Mouse (Mus musculus): ENCODE data around the gene Atp1b3. TPM values are rescaled to one million over a fixed set of nuclear protein-coding genes. Genes with fewer than 3 reads are reported as not detected.
"Not testable (repeated sequence)": the region's sequence is repeated elsewhere in the genome, so short reads cannot be mapped to it uniquely, and the experiment has no call there.

Gene Atp1b3
- 133 and 146 TPM in 2 replicates for polyA plus RNA-seq (2011; ENCODE audit: insufficient read depth, insufficient read length, low read depth, missing spikeins)

DNA sequence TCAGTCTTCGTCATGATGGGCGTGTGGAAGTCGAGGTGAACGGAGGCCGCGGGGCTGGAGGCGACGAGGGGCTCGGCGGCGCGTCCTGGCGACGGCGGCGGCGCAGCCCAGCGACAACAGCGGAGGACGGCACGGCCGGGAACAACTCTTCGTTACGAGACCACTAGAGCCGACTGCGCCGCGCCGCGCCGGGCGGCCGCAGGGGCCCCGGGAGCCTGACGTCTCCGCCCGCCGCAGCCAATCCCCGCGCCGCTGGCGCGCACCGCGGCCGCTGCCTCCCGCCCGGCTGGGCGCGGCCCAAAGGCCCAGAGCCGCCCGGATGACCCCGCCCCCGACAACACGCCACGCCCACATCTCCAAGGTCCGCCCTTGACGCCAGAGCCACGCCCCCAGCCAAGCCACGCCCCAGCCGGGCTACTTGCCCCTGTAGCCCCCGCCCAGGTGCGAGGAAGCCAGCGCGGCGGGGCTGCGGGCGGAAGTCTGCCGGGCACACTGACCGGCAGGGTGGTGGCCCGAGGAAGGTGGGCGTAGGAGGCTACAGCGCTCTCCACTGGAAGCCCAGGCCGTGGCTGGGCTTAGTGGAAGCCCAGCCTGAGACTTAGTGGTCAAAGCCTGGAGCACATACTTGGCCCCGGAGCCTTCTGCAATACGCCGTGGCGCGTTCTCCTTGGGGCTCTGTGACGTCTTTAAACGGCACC, at the start of gene Atp1b3:
Gene Atp1b3, minus strand, starts transcription at position 302 of the 698 bp plus-strand sequence.
- Histone ChIP-seq H3K27me3 (ENCODE audit: control insufficient read depth, insufficient read depth, low read length, poor library complexity, severe bottlenecking) (no peaks in the 10 kb centered on the region), H3K9ac (ENCODE audit: low read depth, poor library complexity, severe bottlenecking) (peak within 1 kb of the TSS; percentile 98), H3K9me3 (replicated peaks; ENCODE audit: control insufficient read depth, insufficient read depth, low read length, poor library complexity, severe bottlenecking) (no peaks in the 10 kb centered on the region), H3K36me3 (ENCODE audit: control insufficient read depth, insufficient read depth, low read length, poor library complexity, severe bottlenecking) (no peaks in the 10 kb centered on the region; the same call in 1 of the 2 replicates), H3K27ac (ENCODE audit: insufficient read depth, low read length) (peak within 1 kb of the TSS; percentile 74), H3K4me3 (ENCODE audit: low read depth, low read length) (peak within 1 kb of the TSS; percentile 95), H3K4me1 (ENCODE audit: control insufficient read depth, insufficient read depth, low read length) (peaks cover 1% of the 10 kb centered on the region)
- TF ChIP-seq EP300 (IDR thresholded peaks at IDR 0.05; ENCODE audit: insufficient read depth, low read depth, low read length) (no peak), POLR2A (IDR thresholded peaks at IDR 0.05; ENCODE audit: insufficient read depth, low read length) (peak; percentile 61)

DNA sequence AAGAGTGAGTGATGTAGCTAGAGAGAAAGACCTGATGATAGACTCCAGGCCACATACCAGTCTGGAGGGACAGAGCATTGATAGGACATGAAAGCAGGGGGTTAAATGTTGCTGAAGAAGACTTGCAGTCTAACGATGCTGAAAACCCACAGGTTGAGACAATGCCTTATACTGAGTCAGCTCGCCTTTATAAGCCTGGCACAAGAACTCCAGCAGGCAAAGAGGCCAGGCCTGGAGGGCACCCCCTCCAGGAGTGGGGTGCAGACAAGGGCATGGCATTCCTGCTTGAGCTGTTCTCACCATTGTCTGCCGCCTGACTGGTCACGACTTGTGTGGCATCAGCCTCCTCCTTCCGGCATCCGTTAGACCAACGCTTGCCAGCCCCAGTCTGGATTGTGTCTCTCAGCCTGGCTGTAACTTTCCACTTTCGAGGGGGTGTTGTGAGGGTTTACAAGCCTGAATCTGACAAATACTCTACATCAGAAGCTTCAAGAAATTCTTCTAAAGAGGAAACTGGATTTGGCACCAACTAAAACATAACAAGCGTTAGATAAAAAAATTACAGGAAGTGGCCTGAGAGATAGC, 48.7 kb upstream of the Atp1b3 start:
- TF ChIP-seq EP300 (IDR thresholded peaks at IDR 0.05; ENCODE audit: insufficient read depth, low read depth, low read length) (no peak), CTCF (IDR thresholded peaks at IDR 0.05; ENCODE audit: low read depth, low read length) (no peak), POLR2A (IDR thresholded peaks at IDR 0.05; ENCODE audit: insufficient read depth, low read length) (no peak)
- no peaks in the 10 kb centered on the region for H3K36me3 ChIP-seq (ENCODE audit: control insufficient read depth, insufficient read depth, low read length, poor library complexity, severe bottlenecking)

DNA sequence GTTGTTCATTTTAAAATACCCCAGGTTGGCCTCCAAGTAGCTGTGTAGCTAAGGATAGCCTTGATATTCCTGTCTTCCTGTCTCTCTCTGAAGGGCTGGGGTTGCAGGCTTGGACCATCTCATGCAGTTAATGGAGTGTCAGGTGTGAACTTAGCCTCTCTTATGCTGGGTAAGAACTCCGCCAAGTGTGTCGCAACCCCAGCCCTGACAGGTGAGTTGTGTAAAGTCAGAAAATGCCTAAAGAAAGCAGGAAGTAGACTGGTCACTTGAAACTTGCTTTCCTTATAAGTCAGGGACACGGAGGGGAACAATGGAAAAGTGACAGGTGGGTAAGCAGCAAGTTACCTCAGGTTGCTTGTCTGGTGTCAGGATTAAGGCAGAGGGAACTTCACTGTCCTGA, 40.1 kb upstream of the Atp1b3 start:
- Histone ChIP-seq H3K27me3 (ENCODE audit: control insufficient read depth, insufficient read depth, low read length, poor library complexity, severe bottlenecking) (no peaks in the 10 kb centered on the region), H3K27ac (ENCODE audit: insufficient read depth, low read length) (no peak overlapping the region), H3K4me1 (ENCODE audit: control insufficient read depth, insufficient read depth, low read length) (no peaks in the 10 kb centered on the region), H3K4me3 (ENCODE audit: low read depth, low read length) (no peak overlapping the region), H3K36me3 (ENCODE audit: control insufficient read depth, insufficient read depth, low read length, poor library complexity, severe bottlenecking) (no peaks in the 10 kb centered on the region), H3K9ac (ENCODE audit: low read depth, poor library complexity, severe bottlenecking) (no peak overlapping the region), H3K9me3 (replicated peaks; ENCODE audit: control insufficient read depth, insufficient read depth, low read length, poor library complexity, severe bottlenecking) (no peaks in the 10 kb centered on the region)
- TF ChIP-seq EP300 (IDR thresholded peaks at IDR 0.05; ENCODE audit: insufficient read depth, low read depth, low read length), result no peak
- no peak for TF ChIP-seq CTCF (IDR thresholded peaks at IDR 0.05; ENCODE audit: low read depth, low read length)
- no peak for TF ChIP-seq POLR2A (IDR thresholded peaks at IDR 0.05; ENCODE audit: insufficient read depth, low read length)

More for the DNA sequence above, 48.7 kb upstream of the Atp1b3 start:
- no peak overlapping the region for H3K27ac ChIP-seq (ENCODE audit: insufficient read depth, low read length)
- H3K4me1 ChIP-seq (ENCODE audit: control insufficient read depth, insufficient read depth, low read length), result peaks cover 4% of the 10 kb centered on the region
- no peak overlapping the region for H3K9ac ChIP-seq (ENCODE audit: low read depth, poor library complexity, severe bottlenecking)
- no peaks in the 10 kb centered on the region for H3K27me3 ChIP-seq (ENCODE audit: control insufficient read depth, insufficient read depth, low read length, poor library complexity, severe bottlenecking)
- H3K9me3 ChIP-seq (replicated peaks; ENCODE audit: control insufficient read depth, insufficient read depth, low read length, poor library complexity, severe bottlenecking), result no peaks in the 10 kb centered on the region
- H3K4me3 ChIP-seq (ENCODE audit: low read depth, low read length), result no peak overlapping the region

DNA sequence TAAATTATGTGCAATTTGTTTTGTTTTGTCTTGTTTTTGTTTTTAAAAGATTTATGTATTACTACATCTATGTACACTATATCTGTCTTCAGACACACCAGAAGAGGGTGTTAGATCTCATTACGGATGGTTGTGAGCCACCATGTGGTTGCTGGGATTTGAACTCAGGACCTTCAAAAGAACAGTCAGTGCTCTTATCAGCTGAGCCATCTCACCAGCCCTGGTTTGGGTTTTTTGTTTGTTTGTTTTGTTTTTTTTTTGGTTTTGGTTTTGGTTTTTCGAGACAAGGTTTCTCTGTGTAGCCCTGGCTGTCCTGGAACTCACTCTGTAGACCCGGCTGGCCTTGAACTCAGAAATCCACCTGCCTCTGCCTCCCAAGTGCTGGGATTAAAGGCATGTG, 35.7 kb upstream of the Atp1b3 start:
- H3K9ac ChIP-seq (ENCODE audit: low read depth, poor library complexity, severe bottlenecking); H3K27me3 ChIP-seq (ENCODE audit: control insufficient read depth, insufficient read depth, low read length, poor library complexity, severe bottlenecking); H3K9me3 ChIP-seq (replicated peaks; ENCODE audit: control insufficient read depth, insufficient read depth, low read length, poor library complexity, severe bottlenecking); H3K4me3 ChIP-seq (ENCODE audit: low read depth, low read length); H3K27ac ChIP-seq (ENCODE audit: insufficient read depth, low read length); H3K4me1 ChIP-seq (ENCODE audit: control insufficient read depth, insufficient read depth, low read length); H3K36me3 ChIP-seq (ENCODE audit: control insufficient read depth, insufficient read depth, low read length, poor library complexity, severe bottlenecking): not testable (repeated sequence)

DNA sequence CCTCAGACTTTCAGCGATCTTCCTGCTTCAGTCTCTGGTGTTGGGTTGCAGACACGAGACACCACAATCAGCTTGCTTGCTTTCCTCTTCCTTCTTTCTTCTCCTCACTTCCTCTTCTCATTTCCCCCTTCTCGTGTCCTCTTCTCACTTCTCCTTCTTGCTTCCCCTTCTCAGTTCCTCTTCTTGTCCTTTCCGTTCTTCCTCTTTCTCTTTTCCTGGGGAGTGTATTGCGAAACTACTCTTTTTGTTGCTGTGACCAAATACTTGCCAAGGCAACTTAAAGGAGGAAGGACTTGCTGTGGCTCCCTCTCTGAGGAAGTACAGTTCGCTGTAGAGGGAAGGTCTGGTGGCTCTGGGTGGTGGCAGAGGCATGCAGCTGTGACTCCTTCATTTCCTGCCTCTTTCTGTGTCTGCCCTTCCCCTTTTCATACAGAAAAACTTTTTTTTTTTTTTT, 35.2 kb upstream of the Atp1b3 start:
- peak overlapping the region; percentile 63; the same call in 1 of the 2 replicates for H3K9ac ChIP-seq (ENCODE audit: low read depth, poor library complexity, severe bottlenecking)
- peaks cover 4% of the 10 kb centered on the region for H3K4me1 ChIP-seq (ENCODE audit: control insufficient read depth, insufficient read depth, low read length)
- no peaks in the 10 kb centered on the region for H3K27me3 ChIP-seq (ENCODE audit: control insufficient read depth, insufficient read depth, low read length, poor library complexity, severe bottlenecking)
- no peak overlapping the region for H3K4me3 ChIP-seq (ENCODE audit: low read depth, low read length)
- H3K36me3 ChIP-seq (ENCODE audit: control insufficient read depth, insufficient read depth, low read length, poor library complexity, severe bottlenecking), result no peaks in the 10 kb centered on the region
- TF ChIP-seq POLR2A (IDR thresholded peaks at IDR 0.05; ENCODE audit: insufficient read depth, low read length) (no peak), CTCF (IDR thresholded peaks at IDR 0.05; ENCODE audit: low read depth, low read length) (no peak), EP300 (IDR thresholded peaks at IDR 0.05; ENCODE audit: insufficient read depth, low read depth, low read length) (no peak)
- H3K9me3 ChIP-seq (replicated peaks; ENCODE audit: control insufficient read depth, insufficient read depth, low read length, poor library complexity, severe bottlenecking), result no peaks in the 10 kb centered on the region
- H3K27ac ChIP-seq (ENCODE audit: insufficient read depth, low read length), result no peak overlapping the region

DNA sequence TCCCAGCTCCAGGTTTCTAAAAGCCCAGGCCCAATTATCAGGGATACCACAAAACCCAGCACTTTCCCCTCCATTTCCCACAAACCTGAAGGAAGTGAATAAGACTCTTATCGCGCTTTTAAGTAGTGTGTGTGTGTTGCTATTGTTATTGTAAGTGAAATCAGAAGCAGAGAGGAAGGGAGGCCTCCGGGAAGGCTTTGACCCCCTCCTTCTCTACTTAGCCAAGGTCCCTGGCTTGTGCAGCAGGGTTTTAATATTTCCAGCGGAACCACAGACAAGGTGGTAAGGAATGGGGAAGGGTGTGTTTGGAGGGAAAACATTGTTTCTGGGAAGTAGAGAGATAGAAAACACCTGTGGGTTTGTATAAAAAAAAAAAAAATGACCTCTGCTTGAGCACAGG, 34.4 kb upstream of the Atp1b3 start:
- no peaks in the 10 kb centered on the region for H3K27me3 ChIP-seq (ENCODE audit: control insufficient read depth, insufficient read depth, low read length, poor library complexity, severe bottlenecking)
- H3K27ac ChIP-seq (ENCODE audit: insufficient read depth, low read length), result peak overlapping the region; percentile 8; the same call in 1 of the 2 replicates
- H3K36me3 ChIP-seq (ENCODE audit: control insufficient read depth, insufficient read depth, low read length, poor library complexity, severe bottlenecking), result no peaks in the 10 kb centered on the region
- H3K9ac ChIP-seq (ENCODE audit: low read depth, poor library complexity, severe bottlenecking), result peak overlapping the region; percentile 63
- H3K4me1 ChIP-seq (ENCODE audit: control insufficient read depth, insufficient read depth, low read length), result peaks cover 4% of the 10 kb centered on the region
- TF ChIP-seq EP300 (IDR thresholded peaks at IDR 0.05; ENCODE audit: insufficient read depth, low read depth, low read length), result no peak
- no peak for TF ChIP-seq CTCF (IDR thresholded peaks at IDR 0.05; ENCODE audit: low read depth, low read length)
- no peak for TF ChIP-seq POLR2A (IDR thresholded peaks at IDR 0.05; ENCODE audit: insufficient read depth, low read length)
- H3K9me3 ChIP-seq (replicated peaks; ENCODE audit: control insufficient read depth, insufficient read depth, low read length, poor library complexity, severe bottlenecking), result no peaks in the 10 kb centered on the region
- H3K4me3 ChIP-seq (ENCODE audit: low read depth, low read length), result peak overlapping the region; percentile 49
